Mouse (Mus musculus): Measurements from ENCODE around the gene Plekhj1.
"Not testable (repeated sequence)": the region's sequence is repeated elsewhere in the genome, so short reads cannot be mapped to it uniquely, and the experiment has no call there.

Plekhj1 gene

DNA sequence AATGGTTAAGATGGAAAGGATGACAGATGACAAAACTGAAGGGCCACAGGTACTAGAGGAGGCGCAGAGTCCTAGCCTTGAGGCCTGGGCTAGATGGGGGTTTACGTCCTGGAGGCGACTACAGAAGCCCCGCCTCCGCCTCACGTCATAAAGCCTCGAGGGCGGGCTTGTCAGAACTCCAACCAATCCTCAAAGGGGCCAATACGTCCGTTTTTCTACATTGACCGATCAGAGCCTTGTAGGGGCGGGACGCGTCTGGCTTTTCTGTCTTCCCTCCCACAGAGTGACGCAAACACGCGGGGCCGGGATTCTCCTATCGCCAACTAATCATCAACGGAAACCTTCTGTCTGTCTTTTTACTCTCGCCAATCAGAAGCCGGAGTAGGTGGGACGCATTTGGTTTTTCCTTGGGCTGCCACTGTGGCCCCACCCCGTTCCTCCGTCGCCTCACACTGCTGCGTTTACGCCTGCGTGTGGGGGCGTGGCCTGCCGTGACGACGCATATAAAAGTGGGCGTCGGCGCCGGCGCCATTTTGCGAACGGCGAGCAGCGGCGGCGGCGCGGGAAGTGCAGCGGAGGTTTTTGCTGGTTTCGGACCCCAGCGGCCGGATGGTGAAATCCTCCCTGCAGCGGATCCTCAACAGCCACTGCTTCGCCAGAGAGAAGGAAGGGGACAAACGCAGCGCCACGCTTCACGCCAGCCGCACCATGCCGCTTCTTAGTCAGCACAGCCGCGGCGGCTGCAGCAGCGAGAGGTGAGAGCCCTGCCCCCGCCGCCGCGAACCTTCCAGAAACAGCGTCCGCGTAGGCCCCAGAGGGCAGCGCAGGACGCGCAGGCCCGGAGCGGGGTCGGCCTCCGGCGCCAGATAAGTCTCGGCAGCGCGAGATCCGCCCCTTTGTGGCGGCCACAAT lies 28.0 kb upstream of the Plekhj1 start, which contains the start of gene Oaz1:
Gene Oaz1 (plus strand): TSS at position 506 of the 912 bp plus-strand sequence.
- peak; percentile 99 for DNase-seq (ENCODE audit: low read depth, low spot score)

DNA sequence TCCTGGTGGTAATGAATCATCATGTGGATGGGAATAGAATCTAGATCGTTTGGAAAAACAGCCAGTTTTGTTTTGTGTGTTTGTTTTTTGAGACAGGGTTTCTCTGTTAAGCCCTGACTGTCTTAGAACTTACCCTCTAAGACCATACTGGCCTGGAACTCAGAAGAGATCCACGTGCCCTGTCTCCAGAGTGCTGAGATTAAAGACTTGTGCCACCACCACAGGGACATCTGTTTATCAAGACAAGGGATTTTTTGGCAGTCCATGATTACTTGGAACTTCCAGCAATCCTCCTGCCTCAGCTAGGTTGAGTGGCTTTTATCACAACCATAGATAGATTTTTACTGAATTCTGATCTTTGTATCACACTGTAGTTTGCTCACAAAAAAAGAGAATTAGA lies 26.4 kb upstream of the Plekhj1 start:
- DNase-seq (ENCODE audit: low read depth, low spot score), result no peak

DNA sequence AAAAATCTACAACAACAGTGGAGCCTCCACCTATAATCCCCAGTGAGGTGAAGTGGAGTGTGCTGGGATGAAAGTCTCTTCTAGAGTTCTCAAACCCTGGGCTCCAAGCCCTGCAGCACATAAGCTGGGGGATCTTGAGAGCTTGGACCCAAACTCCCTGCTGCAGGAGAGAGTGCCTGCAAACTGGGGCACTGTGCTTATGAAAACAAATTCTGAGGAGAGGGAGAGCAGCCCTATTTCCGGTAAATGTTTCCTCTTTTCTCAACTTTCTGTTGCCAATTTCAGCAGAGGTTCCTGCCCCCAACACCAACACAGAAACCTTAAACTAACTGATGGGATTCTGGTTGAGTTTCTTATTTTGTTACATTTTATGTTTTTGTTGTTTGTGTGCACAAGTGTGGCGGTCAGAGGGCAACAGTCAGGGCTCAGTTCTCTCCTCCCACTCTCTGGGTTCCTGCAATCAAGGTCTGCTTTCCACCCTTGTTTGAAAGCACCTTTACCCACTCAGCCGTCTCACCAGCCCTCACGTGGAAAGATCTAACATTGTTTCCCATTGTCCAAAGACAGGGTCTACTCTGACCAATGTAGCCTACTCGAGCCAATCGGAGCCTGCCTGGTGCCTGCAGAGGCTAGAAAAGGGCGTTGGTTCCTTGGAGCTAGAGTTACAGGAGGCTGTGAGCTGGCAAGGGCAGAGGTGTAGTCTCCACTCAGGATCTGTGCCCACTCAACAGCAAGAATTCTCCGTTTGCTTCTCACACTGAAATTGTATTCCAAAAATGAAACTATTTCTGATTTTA lies 25.6 kb upstream of the Plekhj1 start:
- DNase-seq (ENCODE audit: low read depth, low spot score), result no peak

DNA sequence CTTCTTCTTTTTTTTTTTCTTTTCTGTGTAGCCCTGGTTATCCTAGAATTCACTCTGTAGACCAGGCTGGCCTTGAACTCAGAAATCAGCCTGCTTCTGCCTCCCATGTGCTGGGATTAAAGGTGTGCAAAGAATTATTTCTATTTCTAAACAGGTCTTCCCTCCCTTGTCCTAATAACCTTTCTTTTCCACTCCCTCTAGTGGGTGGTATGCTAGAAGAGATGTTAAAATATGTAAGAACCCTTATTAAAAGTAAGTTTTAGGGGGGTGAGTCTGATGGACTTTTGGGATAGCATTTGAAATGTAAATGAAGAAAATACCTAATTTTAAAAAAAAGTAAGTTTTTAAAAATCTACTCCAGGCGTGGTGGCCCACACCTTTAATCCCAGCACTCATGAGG lies 24.9 kb upstream of the Plekhj1 start:
- no peak for DNase-seq (ENCODE audit: low read depth, low spot score)

DNA sequence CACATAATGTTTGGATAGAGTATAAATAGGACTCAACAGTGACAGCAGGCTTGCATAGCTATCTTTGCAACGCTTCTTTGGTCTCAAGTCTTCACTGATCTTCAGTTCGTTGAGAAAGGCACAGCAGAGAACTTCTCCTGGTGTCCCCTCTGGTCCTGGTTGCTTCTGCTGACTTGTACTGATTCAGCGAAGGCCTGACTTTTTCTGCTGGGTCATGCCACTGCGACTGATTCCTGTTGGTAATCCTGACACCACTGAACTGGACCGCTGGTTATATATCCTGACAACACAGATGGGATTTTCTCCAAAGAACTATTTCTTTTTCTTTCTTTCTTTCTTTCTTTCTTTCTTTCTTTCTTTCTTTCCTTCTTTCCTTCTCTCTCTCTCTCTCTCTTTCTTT lies 24.1 kb upstream of the Plekhj1 start:
- DNase-seq (ENCODE audit: low read depth, low spot score), result no peak

DNA sequence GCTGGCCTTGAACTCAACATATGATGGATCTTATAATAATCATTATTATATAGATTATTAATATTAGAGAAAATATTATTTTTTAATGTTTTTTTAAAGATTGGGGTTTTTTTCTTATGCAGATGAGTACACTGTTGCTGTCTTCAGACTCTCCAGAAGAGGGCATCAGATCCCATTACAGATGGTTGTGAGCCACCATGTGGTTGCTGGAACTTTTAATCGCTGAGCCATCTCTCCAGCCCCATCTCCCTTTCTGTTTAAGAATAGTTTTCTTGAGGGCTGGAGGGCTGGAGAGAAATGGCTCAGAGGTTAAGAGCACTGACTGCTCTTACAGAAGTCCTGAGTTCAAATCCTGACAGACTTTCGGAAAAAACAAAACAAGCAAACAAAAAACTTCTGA lies 23.6 kb upstream of the Plekhj1 start:
- DNase-seq (ENCODE audit: low read depth, low spot score), result no peak

DNA sequence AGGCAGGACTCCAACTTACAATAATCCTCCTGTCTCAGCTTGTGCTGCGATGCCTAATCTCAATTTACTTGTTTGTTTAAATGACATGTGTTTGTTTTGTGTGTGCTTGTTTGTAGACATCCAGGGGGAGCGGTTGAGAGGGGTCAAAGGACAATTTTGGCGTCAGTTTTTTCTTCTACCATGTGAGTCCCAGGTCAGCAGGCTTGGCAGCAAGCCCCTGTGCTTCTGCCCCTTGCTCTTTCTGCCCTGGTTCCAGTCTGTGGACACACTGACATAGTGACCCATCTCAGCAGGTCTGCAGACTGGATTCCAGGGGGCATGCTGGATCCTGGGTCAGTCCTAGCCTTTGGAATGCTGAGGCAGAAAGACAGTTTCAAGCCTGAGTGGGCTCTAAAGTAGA lies 21.0 kb upstream of the Plekhj1 start:
- no peak for DNase-seq (ENCODE audit: low read depth, low spot score)

DNA sequence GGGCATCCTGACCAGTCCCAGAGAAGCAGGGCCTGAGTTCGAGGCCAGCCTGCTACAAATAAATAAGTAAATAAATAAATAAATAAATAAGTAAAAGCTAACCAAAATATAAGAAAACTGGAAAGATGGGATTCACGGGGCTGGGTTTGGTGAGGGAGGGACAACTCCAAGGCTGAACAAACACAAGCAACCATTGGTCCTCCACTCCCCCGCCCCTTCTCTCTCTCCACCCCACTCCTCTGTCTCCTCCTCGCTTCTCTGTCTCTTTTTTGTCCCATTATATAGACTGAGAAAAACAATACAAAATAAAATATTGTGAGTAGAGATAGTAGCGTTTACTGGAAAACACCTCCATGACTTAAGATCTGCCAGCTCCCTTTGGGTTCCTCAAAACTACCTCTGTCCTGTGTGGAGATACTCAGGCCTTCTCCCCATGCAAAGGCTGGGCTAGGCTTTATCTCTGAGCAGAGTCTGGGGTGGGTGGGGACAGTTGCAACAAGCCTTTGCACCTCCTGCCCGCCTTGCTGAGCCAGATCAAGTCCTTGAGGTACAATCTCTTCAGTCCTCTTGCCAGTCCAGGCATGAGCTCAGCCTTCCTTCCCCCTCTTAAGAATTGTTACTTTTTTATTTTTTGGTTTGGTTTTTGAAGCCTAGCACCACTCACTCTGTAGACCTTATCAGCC lies 20.3 kb upstream of the Plekhj1 start:
- DNase-seq (ENCODE audit: low read depth, low spot score), result no peak

DNA sequence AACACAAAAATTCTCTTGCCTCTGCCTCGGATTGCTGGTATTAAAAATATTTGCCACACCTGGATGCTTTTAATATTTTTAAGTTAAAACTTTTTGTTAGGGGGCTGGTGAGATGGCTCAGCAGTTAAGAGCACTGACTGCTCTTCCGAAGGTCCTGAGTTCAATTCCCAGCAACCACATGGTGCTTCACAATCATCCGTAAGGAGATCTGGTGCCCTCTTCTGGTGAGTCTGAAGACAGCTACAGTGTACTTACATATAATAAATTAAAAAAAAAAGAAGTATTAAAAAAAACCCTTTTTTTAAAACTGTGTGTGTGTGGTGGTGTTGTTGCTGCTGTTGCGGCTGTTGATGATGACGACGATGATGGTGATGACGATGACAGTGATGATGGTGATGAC lies 19.5 kb upstream of the Plekhj1 start:
- not testable (repeated sequence) for DNase-seq (ENCODE audit: low read depth, low spot score)

DNA sequence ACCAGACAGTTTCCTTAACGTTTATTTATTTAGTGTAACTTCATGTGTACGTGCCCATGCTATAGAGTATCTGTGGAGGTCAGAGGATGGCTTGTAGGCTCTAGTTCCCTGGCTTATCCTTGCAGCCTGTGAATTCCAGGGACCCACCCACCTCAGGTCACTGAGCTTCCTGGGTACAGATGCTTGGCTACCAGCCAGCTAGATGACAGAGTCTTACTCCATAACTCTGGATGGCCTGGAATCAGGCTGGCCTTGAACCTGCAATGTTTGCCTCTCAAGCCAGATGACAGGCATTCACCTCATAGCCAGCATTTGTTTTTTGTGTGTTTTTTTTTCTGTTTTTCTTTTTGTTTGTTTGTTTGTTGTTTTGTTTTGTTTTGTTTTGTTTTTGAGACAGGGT lies 18.7 kb upstream of the Plekhj1 start:
- no peak for DNase-seq (ENCODE audit: low read depth, low spot score)

DNA sequence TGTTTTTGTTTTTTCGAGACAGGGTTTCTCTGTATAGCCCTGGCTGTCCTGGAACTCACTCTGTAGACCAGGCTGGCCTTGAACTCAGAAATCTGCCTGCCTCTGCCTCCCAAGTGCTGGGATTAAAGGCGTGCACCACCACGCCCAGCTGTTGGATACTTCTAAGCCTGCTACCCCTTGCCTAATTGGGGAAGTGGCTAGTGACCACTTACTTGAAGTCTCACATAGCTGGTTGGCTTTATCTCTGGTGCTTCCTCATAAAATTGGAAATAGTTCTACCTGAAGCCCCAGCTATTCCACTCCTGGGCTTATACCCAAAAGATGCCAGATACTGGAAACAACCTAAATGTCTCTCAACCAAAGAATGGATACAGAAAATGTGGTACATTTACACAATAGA lies 17.9 kb upstream of the Plekhj1 start:
- not testable (repeated sequence) for DNase-seq (ENCODE audit: low read depth, low spot score)

DNA sequence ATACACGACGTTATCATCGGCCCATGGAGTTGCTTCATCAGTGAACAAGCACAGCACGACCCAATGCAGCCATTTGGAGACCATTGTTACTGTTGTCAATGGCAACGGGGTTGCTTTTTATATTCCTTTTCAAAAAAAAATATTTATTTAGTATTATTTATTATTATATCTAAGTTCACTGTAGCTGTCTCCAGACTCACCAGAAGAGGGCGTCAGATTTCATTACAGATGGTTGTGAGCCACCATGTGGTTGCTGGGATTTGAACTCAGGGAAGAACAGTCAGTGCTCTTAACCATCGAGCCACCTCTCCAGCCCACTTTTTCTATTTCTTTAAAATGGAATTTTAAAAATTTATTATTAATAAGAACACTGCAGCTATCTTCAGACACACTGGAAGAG lies 16.4 kb upstream of the Plekhj1 start:
- no peak for DNase-seq (ENCODE audit: low read depth, low spot score)

DNA sequence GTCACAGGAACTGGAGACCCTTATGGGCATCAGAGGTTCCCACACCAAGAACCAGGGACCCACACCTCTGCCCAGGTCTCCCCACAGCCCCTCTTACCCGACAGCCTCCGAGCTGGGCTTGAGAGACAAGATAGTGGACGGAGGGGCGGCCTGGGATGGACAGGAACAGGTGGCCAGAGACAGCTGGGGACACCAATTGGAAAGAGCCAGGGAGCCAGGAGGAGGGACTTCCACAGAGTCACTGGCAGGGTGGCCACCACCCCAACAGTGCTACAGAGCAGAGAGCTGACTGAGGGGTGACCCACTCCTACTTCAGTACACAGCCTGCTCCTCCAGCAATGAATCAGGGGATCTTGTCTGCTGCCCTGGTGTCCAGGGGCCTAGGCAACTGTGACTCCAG lies 14.9 kb upstream of the Plekhj1 start, which contains the start of gene Jsrp1:
Gene Jsrp1 (minus strand): TSS at position 133 of the 400 bp plus-strand sequence.
- no peak for DNase-seq (ENCODE audit: low read depth, low spot score)

DNA sequence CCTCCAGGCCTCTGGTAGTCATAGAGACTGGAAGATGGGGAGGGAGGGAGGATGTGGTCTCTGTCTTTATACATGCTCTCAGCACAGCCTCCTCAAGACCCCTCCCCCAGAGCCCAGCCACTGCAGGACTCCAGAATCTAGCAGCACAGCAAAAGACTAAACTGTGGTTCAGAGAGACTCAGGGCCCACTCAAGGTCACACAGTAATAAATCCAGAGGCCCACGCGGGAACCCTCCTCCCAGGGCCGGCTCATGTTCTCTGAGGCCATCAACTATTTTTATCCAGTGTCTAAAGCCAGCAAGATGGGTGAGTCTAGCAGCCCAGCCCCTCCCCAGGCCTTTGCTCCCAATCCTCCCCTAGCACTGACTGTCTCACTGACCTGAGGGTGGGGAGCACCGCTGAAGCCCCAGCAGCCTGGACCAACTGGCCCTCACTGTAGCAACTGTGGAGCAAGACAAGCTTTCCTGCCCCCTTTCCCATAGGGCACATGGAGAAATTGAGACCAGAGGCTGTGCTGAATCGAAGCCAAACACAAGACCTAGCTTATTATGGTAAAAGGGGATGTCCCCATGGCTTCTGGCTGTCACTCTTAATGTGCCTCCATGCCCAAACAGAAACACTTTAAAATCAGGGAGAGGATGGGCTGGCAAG lies 14.1 kb upstream of the Plekhj1 start:
- no peak for DNase-seq (ENCODE audit: low read depth, low spot score)

DNA sequence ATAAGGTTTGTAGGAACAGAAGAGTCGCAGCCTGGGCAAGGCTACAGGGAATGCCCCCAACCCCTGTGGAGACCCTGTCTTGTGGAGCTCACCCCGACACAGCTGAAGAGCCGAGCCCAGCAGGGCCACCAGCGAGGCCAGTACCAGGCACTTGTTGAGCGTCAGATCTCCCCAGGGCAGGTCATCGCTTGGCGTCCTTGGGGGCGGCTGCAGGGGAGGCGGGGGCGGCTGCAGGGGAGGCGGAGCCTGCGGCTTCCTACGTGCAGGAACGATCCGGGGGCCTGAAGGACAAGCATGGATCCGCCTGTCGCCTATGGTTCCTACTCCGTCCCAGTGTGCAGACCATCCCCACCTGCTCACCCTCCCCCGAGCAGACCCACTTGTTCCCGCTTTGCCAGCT lies 11.7 kb upstream of the Plekhj1 start:
- DNase-seq (ENCODE audit: low read depth, low spot score), result no peak

DNA sequence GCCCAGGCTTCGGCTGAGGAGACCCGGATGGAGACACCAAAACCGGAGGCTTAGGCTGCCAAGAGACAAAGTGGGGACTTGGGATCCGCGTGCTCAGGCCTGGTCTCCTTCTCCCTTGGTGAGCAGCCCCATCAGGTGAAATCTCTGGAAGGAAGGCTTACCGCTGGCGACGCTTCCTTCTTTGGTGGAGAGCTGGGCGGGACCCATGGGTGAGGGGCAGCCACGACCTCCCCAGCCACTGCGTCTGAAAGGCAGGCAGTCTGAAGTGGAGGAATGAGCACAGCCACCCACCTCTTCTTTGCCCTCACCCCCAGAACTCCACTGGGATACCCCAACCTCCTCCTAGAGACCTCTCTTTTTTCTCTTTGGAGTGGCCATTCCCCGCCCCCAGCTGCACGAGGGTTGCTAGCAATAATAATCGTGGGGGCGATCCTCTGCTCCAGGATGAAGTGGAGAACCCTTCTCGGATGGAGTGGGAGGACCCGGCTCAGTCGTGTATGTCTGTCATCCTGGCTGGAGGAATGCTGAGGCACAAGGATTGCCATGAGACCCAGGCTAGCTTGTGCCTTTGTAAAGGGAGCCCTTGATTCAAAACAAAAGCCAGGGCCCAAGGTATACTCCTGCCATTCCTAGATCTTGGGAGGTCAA lies 10.7 kb upstream of the Plekhj1 start:
- no peak for DNase-seq (ENCODE audit: low read depth, low spot score)

DNA sequence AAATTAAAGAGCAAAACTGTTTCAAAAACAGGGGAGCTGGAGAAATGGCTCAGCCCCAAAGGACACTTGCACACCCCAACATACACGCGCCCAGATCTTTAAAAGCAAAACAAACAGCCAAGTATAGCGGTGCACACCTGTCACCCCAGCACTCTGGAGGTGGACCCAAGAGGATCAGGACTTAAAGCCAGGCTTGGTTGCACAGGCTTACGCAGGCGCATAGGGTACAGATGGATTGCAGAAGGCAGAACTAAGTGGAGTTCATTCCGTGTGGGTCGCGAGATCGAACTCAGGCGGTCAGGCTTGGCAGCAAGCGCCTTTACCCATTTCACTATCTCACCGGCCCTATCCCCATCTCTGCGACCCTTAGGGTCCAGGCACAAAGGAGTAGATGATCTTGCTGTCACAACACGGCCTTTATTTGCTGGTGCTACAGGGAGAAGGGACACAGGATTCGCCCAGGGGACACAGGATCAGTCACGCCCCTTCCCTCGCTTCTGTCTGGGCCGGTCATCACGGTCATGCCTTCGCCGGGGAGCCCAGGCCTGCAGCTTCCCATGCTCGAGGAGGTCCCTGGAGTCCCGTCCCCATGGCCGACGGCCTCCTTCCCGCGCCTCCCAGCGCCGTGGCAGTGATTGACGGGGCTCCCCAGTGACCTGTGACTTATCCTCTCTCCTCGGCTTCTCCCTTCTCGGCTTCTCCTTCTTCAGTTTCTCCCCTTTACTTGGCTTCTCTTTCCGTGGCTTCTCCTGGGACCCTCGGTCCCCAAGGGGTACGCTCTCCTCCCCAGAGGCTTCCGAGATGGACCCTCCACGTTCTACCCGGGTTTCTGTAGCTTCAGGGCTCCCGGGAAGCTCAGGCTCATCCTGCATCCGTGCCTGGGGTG lies 9.9 kb upstream of the Plekhj1 start:
- no peak for DNase-seq (ENCODE audit: low read depth, low spot score)

DNA sequence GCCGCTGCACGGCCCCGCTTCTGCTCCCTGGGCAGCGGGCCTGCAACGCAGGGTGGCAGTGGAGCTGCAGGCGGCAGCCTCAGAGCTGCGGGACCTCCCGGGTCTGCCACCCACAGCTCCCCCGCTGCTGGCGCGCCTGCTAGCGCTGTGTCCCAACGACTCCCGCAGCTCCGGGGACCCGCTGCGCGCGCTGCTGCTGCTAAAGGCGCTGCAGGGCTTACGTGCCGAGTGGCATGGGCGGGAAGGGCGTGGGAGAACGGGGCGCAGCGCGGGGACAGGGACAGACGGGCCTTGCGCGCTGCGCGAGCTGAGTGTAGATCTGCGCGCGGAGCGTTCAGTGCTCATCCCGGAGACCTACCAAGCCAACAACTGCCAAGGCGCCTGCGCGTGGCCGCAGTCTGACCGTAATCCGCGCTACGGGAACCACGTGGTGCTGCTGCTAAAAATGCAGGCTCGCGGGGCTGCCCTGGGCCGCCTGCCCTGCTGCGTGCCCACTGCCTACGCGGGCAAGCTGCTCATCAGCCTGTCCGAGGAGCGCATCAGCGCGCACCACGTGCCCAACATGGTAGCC lies 8.7 kb upstream of the Plekhj1 start:
- peak; percentile 55 for DNase-seq (ENCODE audit: low read depth, low spot score)

DNA sequence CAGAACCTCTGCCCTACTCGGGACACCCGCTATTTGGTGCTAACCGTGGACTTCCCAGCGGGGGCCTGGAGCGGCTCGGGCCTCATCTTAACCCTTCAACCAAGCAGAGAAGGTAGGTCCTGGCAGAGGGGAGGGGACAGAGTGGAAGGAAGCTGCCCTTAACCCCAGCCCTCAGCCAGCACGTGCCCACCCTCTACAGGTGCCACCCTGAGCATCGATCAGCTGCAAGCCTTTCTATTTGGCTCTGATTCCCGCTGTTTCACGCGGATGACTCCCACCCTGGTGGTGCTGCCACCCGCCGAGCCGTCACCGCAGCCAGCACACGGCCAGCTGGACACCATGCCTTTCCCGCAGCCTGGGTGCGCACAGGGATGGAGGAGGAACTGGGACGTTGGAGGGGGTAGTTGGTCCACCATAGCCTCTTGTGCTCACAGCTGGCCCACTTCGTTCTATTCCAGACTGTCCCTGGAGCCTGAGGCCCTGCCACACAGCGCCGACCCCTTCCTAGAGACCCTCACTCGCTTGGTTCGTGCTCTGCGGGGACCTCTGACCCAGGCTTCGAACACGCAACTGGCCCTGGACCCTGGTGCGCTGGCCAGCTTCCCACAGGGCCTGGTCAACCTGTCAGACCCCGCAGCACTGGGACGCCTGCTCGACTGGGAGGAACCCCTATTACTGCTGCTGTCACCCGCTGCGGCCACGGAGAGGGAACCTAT lies 8.1 kb upstream of the Plekhj1 start:
- no peak for DNase-seq (ENCODE audit: low read depth, low spot score)

Measured in embryo, embryonic 11.5 days (tissue).